Mouse (Mus musculus): ENCODE results near the gene Kdelr3. TPM values are rescaled to one million over a fixed set of nuclear protein-coding genes. Genes with fewer than 3 reads are reported as not detected.

Kdelr3 gene
- 1 to 10 TPM; 4.3 to 5.2 (median 4.5) TPM for total RNA-seq (2022)

- peak; percentile 74 for DNase-seq (ENCODE audit: low spot score)
Measured at GRCm38 (mm10) chr15:79516171-79517096, at the start of gene Kdelr3. Gene Kdelr3, plus strand, starts transcription at chr15:79516411.

GRCm38 (mm10) chr15:79466601-79467286, 49.5 kb upstream of the Kdelr3 start:
- peak; percentile 87 for DNase-seq (ENCODE audit: low spot score)

- no peak for DNase-seq (ENCODE audit: low spot score)
Measured at GRCm38 (mm10) chr15:79469577-79469976, 46.6 kb upstream of the Kdelr3 start.

- DNase-seq (ENCODE audit: low spot score), result no peak
Measured at GRCm38 (mm10) chr15:79470583-79470982, 45.6 kb upstream of the Kdelr3 start.

GRCm38 (mm10) chr15:79471095-79471494, 45.1 kb upstream of the Kdelr3 start:
- DNase-seq (ENCODE audit: low spot score), result no peak

- DNase-seq (ENCODE audit: low spot score), result no peak
Measured at GRCm38 (mm10) chr15:79473042-79473441, 43.2 kb upstream of the Kdelr3 start.

- no peak for DNase-seq (ENCODE audit: low spot score)
Measured at GRCm38 (mm10) chr15:79473638-79474355, 42.4 kb upstream of the Kdelr3 start.

GRCm38 (mm10) chr15:79477227-79477626, 39.0 kb upstream of the Kdelr3 start:
- no peak for DNase-seq (ENCODE audit: low spot score)

GRCm38 (mm10) chr15:79481181-79481688, 35.0 kb upstream of the Kdelr3 start:
- DNase-seq (ENCODE audit: low spot score), result no peak

GRCm38 (mm10) chr15:79489463-79489862, 26.7 kb upstream of the Kdelr3 start:
- no peak for DNase-seq (ENCODE audit: low spot score)

GRCm38 (mm10) chr15:79493527-79493926, 22.7 kb upstream of the Kdelr3 start:
- no peak for DNase-seq (ENCODE audit: low spot score)

GRCm38 (mm10) chr15:79500110-79500509, 16.1 kb upstream of the Kdelr3 start:
- DNase-seq (ENCODE audit: low spot score), result no peak

GRCm38 (mm10) chr15:79502891-79503341, 13.3 kb upstream of the Kdelr3 start:
- no peak for DNase-seq (ENCODE audit: low spot score)

- no peak for DNase-seq (ENCODE audit: low spot score)
Measured at GRCm38 (mm10) chr15:79503438-79503837, 12.8 kb upstream of the Kdelr3 start.

GRCm38 (mm10) chr15:79504707-79505452, 11.3 kb upstream of the Kdelr3 start, which contains the start of gene Kcnj4:
Gene Kcnj4, minus strand, starts transcription at chr15:79505241.
- DNase-seq (ENCODE audit: low spot score), result no peak

GRCm38 (mm10) chr15:79505616-79506283, 10.5 kb upstream of the Kdelr3 start:
- peak; percentile 34 for DNase-seq (ENCODE audit: low spot score)

GRCm38 (mm10) chr15:79506460-79506859, 9.8 kb upstream of the Kdelr3 start:
- DNase-seq (ENCODE audit: low spot score), result no peak

GRCm38 (mm10) chr15:79507055-79507828, 9.0 kb upstream of the Kdelr3 start:
- no peak for DNase-seq (ENCODE audit: low spot score)

GRCm38 (mm10) chr15:79509998-79510397, 6.2 kb upstream of the Kdelr3 start:
- DNase-seq (ENCODE audit: low spot score), result no peak

GRCm38 (mm10) chr15:79510425-79510824, 5.8 kb upstream of the Kdelr3 start:
- DNase-seq (ENCODE audit: low spot score), result no peak
